Mouse (Mus musculus): ENCODE data around the gene Opn5. TPM values are rescaled to one million over a fixed set of nuclear protein-coding genes. Genes with fewer than 3 reads are reported as not detected.

The Opn5 gene
- total RNA-seq, 2 experiments from 2014 or later, result not detected

Other genes starting within 250 kb of the Opn5 start
- gene Adgrf4, start 80.9 kb upstream of the Opn5 start, total RNA-seq (2015), result not detected in 2 replicates
- not detected in 2 replicates for gene Adgrf4, start 80.9 kb upstream of the Opn5 start, total RNA-seq (2017)
- gene Adgrf2, start 130.8 kb upstream of the Opn5 start, total RNA-seq (2015), result 0.05 TPM in 1 of 2 replicates, not detected in the other
- gene Adgrf2, start 130.8 kb upstream of the Opn5 start, total RNA-seq (2017), result not detected in 2 replicates